Mouse (Mus musculus) small intestine, adult 2 months (tissue): ENCODE measurements around the gene Ippk. TPM values are rescaled to one million over a fixed set of nuclear protein-coding genes. Genes with fewer than 3 reads are reported as not detected.

Experiments
- H3K27ac ChIP-seq: fragments of 200-500 bp; 2 replicates; pipeline ENCODE4 v1.5.1; 2012; ENCODE audit warnings: low read depth, low read length, control low read depth, inconsistent platforms; ENCODE audit not compliant: insufficient read depth
- H3K27me3 ChIP-seq: fragments of 200-500 bp; 2 replicates; pipeline ENCODE4 v1.6.1; 2012; ENCODE audit warnings: mild to moderate bottlenecking, moderate library complexity, low read length, inconsistent platforms; ENCODE audit not compliant: control insufficient read depth, insufficient read depth
- H3K36me3 ChIP-seq: fragments of 200-500 bp; 2 replicates; pipeline ENCODE4 v1.6.1; 2012; ENCODE audit warnings: mild to moderate bottlenecking, low read length, control low read depth, inconsistent platforms; ENCODE audit not compliant: control insufficient read depth, insufficient read depth
- H3K4me1 ChIP-seq: fragments of 200-500 bp; 2 replicates; pipeline ENCODE4 v1.6.1; 2012; ENCODE audit warnings: low read length, inconsistent platforms, mixed read lengths; ENCODE audit not compliant: control insufficient read depth, insufficient read depth, insufficient read length
- H3K4me3 ChIP-seq: fragments of 200-500 bp; 2 replicates; pipeline ENCODE4 v1.5.1; 2012; ENCODE audit warnings: low read depth, mild to moderate bottlenecking, control low read depth, inconsistent platforms, low read length, moderate library complexity
- CTCF ChIP-seq: fragments of 200-500 bp; IDR thresholded peaks from 2 replicates; pipeline ENCODE4 v1.5.1; 2012; ENCODE audit warnings: low read depth, mild to moderate bottlenecking, control low read depth, inconsistent platforms, low read length, moderate library complexity, mixed read lengths; ENCODE audit not compliant: insufficient replicate concordance, insufficient read length; ENCODE audit errors: extremely low read depth
- POLR2A ChIP-seq: fragments of 200-500 bp; IDR thresholded peaks from 2 replicates; pipeline ENCODE4 v1.6.1; 2012; ENCODE audit warnings: low read depth, mild to moderate bottlenecking, control low read depth, inconsistent platforms, low read length, moderate library complexity
- WGBS: fragments of 180-500 bp; shearing (Covaris S2); methylation state at CpG from one replicate; pipeline ENCODE4 v1.1.7; 2018; 5-methylcytosine and 5-hydroxymethylcytosine counted together
- polyA plus RNA-seq: library from polyadenylated mRNA; depleted of rRNA; stranded (reverse); fragments of >200 nt; gene quantifications from 2 replicates; pipeline ENCODE4 v1.2.3, GENCODE M21; 2012

Gene Ippk
- polyA plus RNA-seq, 1 experiment, result 2.6 TPM

DNA sequence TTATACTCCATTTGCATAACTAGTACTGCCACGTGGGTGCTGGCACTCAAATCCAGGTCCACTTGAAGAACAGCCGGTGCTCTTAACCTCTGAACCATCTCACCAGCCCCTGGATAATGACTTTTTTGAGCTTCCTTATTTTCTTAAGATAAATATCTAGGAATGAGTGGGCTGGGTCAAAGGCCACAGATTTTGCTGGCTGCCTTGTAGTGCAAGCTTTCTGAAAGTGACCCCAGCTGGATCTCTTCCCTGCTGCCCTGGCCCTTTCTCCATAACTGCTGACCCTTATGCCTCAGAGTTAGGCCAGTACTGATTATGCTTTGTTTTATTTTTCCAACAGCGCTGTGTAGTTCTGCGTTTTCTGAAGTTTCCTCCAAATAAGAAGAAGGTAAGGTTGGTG lies 9.5 kb downstream of the Ippk start:
- peaks cover 4% of the 10 kb centered on the region; the same call in 1 of the 2 replicates for H3K4me1 ChIP-seq
- peaks cover 14% of the 10 kb centered on the region for H3K36me3 ChIP-seq
- H3K27ac ChIP-seq, result no peak overlapping the region
- WGBS, result 40% methylated on average over 4 of the region's 4 CpGs
- H3K27me3 ChIP-seq, result no peaks in the 10 kb centered on the region
- TF ChIP-seq CTCF (no peak), POLR2A (no peak)
- no peak overlapping the region for H3K4me3 ChIP-seq

DNA sequence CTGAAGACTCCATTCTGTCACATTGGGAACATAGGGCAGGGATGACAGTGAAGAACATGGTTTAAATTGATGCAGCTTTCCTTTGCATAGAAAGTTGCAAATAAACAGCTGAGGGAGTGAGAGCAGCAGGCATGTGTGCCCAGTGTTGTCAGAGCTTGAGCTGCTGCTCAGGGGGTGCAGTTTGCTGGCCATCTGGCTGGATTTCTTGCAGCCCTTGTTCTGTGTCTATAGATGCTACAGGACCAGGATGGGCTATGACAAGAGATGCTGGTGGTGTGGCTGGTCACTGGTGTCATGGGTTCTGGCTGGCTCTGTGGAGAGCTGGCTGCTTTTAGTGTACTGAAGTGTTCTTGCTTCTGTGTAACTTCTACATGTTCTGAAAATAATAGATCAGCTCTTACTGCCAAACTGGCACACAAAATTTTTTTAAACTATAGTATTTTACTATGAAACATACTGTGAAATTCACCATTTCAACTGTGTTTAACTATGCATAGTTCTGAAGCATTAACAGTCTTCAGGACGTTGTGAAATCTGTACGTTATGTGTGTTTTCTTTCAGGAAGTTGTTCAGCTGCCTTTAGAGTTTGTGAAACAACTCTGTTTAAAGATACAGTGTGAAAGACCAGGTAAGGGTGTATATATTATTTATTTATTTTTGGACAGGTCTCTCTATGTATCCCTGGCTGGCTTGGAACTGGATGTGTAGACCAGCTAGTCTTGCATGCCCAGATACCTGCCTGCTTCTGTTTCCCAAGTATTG lies 12.4 kb downstream of the Ippk start:
- WGBS, result 91% methylated on average over 2 of the region's 2 CpGs
- peaks cover 31% of the 10 kb centered on the region for H3K36me3 ChIP-seq
- no peaks in the 10 kb centered on the region for H3K27me3 ChIP-seq
- TF ChIP-seq CTCF (no peak), POLR2A (no peak)
- peaks cover 4% of the 10 kb centered on the region; the same call in 1 of the 2 replicates for H3K4me1 ChIP-seq
- H3K27ac ChIP-seq, result no peak overlapping the region
- no peak overlapping the region for H3K4me3 ChIP-seq

DNA sequence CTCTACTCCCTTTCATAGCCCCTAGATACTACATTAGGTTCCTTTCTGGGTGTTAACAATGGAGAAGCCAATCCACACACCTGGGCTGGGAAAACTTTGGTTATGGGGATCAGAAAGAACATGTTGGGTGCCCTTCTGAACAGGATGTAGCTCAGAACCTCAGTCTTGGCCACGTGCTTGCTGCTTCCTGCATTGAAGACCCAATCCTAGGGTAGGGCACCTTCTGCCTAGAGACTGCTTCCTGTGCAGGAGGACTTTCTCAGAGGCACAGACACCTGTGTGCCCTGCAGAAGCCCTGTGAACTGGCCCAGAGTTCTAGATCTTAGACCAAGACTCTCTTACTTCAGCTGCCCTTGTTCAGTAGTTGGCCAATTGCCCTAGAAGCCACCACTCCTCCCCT lies 14.7 kb downstream of the Ippk start:
- no peak overlapping the region for H3K4me3 ChIP-seq
- H3K36me3 ChIP-seq, result peaks cover 35% of the 10 kb centered on the region
- H3K4me1 ChIP-seq, result no peaks in the 10 kb centered on the region
- no peak overlapping the region for H3K27ac ChIP-seq
- TF ChIP-seq CTCF (no peak), POLR2A (no peak)
- WGBS, result 63% methylated on average over 1 of the region's 1 CpGs
- no peaks in the 10 kb centered on the region for H3K27me3 ChIP-seq

DNA sequence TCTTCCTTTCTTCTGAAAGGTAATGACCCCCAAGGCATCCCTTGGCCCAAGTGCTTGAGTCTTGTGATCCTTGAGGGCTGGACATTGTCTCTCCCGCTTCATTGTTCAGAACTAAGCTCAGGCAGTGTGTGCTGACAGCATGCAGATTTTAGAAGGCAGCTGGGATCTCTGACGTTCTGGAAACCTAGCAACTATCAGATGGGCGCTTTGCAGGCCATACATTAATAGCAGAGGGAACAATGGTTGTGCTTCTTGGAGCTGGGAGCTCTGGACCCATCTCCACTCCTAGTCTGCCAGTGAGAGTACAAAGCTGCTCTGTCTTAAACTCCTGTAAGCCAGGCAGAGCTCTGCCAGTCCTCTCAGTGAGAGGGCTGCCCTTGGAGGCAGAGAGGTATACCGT lies 15.1 kb downstream of the Ippk start:
- no peak overlapping the region for H3K27ac ChIP-seq
- WGBS, result 71% methylated on average over 4 of the region's 4 CpGs
- H3K4me1 ChIP-seq, result no peaks in the 10 kb centered on the region
- TF ChIP-seq CTCF (no peak), POLR2A (no peak)
- no peaks in the 10 kb centered on the region for H3K27me3 ChIP-seq
- no peak overlapping the region for H3K4me3 ChIP-seq
- peaks cover 35% of the 10 kb centered on the region for H3K36me3 ChIP-seq

DNA sequence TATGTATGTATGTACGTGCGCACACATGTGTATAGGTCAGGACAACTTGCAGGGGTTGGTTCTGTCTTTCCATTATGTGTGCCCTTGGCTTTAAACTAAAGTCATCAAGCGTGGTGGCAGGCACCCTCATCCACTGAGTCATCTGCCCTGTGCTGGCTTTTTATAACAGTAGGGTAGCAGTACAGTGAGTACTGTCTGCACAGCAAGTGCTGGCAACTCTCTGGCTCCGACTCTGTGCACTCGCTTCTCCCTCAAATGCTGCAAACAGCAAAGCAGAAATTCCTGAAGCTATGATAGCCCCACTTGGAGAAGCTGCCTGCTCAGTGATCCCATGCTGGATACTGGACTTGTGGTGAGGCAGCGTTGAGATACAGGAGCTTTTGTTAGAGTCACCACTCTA lies 23.4 kb downstream of the Ippk start:
- Histone ChIP-seq H3K4me3 (no peak overlapping the region), H3K36me3 (peaks cover 31% of the 10 kb centered on the region), H3K27ac (no peak overlapping the region), H3K27me3 (no peaks in the 10 kb centered on the region), H3K4me1 (no peaks in the 10 kb centered on the region)
- TF ChIP-seq POLR2A, result no peak
- TF ChIP-seq CTCF, result no peak
- WGBS, result 95% methylated on average over 6 of the region's 6 CpGs

DNA sequence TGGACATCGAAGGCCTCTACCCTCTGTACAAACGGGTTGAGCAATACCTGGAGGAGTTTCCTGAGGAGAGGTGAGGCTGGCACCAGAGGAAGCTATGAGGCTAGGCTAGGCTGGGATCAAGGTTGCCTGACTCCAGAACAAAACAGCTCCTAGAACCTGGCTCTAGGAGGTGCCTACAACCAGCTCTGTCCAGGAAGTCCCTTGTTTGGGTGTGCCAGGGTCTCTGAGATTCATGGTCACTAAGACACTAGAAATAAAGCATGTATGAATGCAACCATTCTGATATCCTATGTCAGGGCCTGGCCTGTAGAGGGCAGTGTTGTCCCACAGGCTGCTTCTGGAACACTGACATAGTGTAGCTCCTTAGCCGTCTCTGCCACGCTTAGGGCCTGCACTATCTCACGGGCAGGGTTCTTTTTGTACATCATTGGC lies 28.3 kb downstream of the Ippk start:
- no peaks in the 10 kb centered on the region for H3K27me3 ChIP-seq
- H3K4me3 ChIP-seq, result no peak overlapping the region
- H3K36me3 ChIP-seq, result peaks cover 18% of the 10 kb centered on the region
- WGBS, result 22% methylated on average over 5 of the region's 5 CpGs
- no peak for TF ChIP-seq POLR2A
- peak; percentile 83; the same call in 1 of the 2 replicates for TF ChIP-seq CTCF
- no peaks in the 10 kb centered on the region for H3K4me1 ChIP-seq
- no peak overlapping the region for H3K27ac ChIP-seq

DNA sequence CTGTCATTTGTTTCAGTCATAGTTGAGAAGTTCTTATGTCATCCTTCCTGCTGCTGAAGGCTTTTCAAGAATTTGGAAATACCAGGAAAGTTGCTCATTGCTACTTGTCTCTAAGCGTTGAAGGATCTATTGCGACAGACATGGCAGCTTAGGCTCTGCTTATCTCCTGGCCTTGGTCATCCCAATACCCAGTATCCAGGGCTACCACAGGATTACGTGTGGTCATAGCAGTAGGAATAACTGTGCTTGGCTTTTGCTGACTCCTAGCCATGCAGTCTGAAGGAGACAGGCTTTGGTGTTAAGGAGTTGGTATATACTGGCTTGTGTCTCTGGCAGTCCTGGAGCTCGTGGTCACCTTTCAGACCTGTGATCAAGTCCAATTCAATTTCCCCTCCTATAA lies 39.2 kb downstream of the Ippk start:
- Histone ChIP-seq H3K36me3 (peaks cover 34% of the 10 kb centered on the region), H3K27me3 (no peaks in the 10 kb centered on the region), H3K27ac (peak overlapping the region; percentile 41), H3K4me3 (no peak overlapping the region), H3K4me1 (no peaks in the 10 kb centered on the region)
- TF ChIP-seq CTCF (no peak), POLR2A (no peak)
- 82% methylated on average over 4 of the region's 4 CpGs for WGBS
